Mouse (Mus musculus) A20 (cell line): Measurements from ENCODE around the gene Actr8.

Experiments
- DNase-seq: peaks from one replicate; pipeline ENCODE4 v3.0.0-alpha.2; 2011; ENCODE audit warnings: low read depth, low spot score

Actr8 gene

DNA sequence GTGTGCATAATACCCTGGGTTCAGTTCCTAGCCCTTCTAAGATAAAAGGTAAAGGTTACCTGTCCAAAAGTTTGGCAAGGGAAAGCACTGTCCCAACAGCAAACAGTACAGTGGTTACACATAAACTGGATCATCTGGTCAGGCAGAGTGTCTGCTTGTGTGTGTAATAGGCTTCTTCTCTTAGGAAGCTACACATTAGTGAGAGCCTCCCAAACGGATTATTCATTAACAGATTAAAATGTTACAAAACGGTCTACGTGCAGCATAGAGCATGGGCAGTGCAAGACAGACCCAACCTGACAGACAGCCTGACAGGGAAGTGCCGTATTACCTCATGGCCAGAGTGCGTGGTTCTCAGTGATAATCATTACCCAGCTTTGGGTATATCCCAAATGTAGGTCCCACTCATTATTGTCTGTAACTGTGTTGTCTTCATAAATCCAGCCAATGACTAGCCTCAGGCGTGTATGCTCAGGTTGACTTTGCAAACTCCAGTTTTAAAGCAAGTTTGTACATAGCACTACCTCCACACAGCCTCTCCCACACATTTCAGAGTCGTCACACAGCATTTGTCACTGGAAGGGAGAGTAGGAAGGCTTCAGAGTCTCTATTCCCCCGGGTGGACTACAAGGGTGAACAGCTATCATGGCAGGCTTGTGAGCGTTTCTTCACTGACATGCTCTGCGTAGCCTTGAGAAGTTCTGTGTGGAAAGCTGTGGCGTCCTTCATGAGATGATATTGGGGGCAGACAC, 18.0 kb downstream of the Actr8 start:
- DNase-seq = no peak

GRCm38 (mm10) chr14:29997345-29997744, 19.2 kb downstream of the Actr8 start:
- no peak for DNase-seq

DNA sequence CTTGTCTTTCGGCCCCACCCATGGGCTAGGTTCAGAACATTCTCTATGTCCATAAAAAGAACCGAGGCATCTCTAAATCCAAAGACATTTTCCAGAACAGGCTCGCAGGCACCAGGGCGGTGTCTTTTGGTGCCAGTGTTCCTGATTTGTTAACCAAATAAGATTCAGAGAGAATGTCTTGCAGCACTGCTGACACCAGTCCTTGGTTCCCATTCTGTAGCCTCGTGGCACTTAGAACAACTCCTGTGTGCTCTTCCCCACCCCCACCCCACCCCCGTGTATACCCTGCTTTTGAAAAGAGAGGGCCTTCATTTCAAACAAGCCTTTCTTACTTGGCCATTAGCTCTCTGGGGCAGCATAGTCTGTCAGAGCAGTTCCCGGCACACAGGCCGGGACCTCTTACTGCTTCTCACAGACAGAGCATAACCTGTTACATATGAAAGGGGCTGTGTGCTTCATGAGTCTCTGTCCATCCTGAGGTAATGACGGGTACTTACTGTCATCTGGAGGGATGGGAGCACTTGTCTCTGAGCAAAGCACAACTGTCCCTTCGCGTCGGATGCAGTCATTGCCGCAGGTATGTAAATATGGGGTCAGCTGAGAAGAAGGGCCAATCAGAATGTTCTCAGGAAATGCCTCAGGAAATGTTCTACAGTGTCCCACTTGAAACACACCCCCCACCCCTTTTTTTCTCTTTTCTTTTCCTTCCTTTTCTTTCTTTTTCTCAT, 20.8 kb downstream of the Actr8 start:
- DNase-seq = no peak

- DNase-seq = no peak
Observed at GRCm38 (mm10) chr14:29999475-29999811, 21.3 kb downstream of the Actr8 start.

DNA sequence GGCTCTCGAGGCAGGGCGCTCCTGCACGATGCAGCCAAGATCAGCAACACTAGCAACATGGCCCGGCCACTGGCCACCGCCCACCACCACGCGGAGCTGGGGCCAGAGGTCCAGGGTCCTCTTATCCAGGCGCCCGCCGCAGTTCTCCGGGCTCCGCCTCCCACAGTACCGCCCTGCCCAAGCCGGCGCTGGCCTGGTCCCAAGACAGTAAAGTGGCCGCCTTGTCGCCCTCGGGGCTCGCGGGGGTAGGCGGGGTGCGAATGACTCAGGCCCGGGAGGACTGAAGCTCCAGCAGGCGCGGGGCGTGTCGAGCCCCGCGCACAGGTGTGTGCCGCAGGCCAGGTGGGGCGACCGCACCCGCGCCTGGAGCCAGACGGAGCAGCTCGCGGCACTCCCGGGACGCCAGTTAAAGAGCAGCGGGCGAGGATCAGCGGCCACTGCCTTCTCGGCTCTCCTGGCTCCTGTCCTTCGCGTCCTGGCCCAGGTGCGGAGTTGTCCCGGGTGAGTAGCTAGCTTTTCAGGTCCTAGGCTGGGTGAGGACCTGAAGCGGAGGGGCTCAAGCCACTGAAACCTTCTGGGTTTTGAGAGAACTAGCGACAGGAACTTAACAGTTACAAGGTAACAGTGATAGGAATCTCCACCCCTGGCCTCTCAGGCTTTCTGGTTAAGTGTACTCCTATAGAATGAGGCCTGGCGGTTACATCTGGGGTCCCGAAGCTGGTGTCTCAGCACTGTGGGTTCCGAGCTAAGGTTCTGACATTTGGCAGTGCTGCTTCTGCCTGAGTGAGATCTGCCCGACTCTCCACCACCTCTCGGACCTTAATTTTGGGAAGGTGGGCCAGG, 30.8 kb downstream of the Actr8 start, which contains the start of the genes Il17rb and Chdh:
Gene Il17rb (minus strand): TSS at position 164 of the 843 bp plus-strand sequence.
Gene Chdh (plus strand): TSS at position 291 of the 843 bp plus-strand sequence.
- no peak for DNase-seq

DNA sequence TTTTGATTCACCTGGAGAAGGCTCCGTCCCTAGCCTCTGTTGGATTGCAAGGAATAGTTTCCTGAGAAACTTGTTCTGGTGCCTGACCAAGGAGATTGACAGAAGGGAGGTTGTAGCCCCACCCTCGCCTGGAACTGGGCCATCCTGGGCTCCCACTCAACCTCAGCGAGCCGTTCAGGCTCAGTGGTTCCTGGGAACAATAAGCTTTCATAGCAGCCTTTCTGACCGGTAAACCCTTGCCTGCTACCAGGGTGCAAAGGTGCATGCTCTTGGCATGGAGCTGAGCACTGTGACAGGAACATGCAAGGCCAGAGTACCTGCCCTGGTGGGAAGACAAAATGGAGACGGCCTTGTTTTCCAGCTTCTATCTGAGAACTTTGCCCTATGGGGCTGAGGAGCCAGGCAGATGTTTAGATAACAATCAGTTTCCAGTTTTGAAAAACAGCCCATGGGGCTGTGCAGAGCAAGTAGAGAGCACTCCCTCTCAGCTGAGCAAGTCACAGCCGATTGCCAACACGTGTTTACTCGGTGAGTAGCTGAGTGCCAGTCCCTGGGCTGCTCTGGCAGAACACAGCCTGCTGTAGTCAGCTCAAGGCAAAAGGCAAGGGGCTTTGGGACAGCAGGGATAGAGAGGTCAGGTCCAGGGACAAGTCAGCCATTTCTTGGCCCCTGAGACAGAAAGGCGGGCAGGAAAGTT, 31.9 kb downstream of the Actr8 start:
- DNase-seq = no peak

- no peak for DNase-seq
Observed at GRCm38 (mm10) chr14:30011886-30012560, 33.9 kb downstream of the Actr8 start.

DNA sequence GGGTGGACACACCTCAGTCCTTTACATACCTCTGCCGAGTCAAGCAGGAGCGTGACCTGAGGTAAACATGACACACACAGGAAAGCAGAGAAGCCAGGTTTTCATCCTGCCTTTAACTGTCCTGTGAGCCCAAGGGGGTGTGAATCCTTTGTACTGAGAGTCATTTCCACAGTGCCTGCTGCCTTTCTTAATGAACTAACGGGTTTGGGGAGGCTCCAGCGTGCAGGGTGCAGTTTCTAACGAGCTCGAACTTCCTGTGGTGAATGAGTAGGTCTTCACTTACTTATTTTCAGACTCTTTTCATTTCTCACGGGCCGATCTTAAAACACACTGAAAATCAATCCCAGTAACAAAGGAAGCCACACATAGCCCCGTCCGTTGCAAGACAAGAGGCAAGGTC, 36.4 kb downstream of the Actr8 start:
- DNase-seq = no peak

DNA sequence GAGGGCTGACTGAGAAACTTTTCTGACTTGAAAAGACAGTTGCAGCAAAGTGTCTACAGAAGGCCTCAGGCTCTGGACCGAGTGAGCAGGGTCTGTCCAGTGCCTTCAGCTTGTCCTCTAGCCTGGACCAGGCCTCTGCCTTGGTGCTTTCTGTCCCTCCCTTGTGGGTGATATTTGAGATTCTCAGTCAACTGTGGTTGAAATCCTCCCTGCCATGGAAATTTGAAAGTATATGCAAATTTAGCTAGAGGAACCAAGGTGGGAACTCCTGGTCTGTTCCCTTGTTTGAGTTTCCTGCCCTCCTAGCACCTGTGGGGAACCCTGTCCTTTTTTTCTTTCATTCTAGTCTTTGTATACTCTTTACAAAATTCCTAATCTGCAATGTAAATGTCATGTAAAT, 36.9 kb downstream of the Actr8 start:
- DNase-seq = peak; percentile 30

GRCm38 (mm10) chr14:30016666-30017065, 38.5 kb downstream of the Actr8 start:
- no peak for DNase-seq

- no peak for DNase-seq
Observed at GRCm38 (mm10) chr14:30017794-30018462, 39.8 kb downstream of the Actr8 start.

GRCm38 (mm10) chr14:30018463-30018801, 40.3 kb downstream of the Actr8 start:
- DNase-seq = no peak

GRCm38 (mm10) chr14:30018846-30019245, 40.7 kb downstream of the Actr8 start:
- no peak for DNase-seq

DNA sequence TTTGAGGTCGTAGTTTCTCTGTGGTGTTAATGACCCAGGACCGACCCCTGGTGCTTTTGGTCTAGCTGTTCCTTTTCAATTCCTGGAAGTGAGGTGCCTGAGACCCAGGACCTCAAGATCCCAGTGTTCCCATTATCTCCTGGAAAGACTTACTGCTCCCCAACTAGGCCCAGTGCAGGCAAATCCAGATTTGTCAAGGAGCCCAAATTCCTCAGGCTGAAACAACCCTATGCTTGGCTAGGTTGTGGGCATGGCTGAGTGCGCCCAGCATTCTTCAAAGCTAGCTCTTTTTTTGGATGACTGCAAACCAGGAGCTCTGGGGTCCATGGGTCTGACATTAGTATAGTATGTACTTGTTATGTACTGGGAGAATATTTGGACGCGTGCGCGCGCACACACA, 41.2 kb downstream of the Actr8 start:
- DNase-seq = no peak

DNA sequence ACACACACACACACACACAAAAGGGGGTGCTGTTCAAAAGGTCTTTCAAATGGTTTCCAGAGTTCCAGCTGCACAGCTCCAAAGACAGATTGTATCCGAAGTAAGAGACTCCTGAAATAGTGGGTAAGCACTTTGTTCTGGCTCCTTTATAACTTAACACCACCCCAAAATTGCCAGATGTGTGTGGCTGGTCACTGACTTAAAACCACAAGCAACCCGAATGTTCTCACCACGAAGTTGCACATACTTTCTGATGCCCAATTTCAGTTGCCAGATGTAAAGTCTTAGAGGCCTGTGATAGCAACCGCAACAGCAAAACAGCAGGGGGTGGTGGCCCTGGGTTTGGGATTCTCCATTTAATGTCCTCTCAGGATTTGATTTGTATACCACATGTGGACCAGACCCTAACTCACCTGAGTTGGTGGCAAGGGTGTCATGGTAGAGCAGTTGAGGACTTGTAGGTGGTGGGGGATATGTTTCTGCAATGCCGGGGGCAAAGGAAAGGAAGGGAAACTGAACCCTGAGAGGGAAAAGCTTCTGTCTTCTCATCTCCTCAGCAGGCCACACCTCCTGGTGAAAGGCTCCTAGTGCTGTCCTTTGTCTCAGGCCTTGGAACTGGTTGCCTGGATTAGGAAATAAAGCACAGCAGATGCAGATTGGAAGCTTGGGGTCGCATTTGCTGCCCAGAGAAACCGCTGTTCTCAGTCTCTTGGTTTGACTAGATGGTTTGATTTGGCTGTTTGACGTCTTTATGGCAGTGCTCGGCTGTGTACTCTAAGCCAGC, 41.8 kb downstream of the Actr8 start:
- no peak for DNase-seq

- DNase-seq = no peak
Observed at GRCm38 (mm10) chr14:30022471-30022870, 44.3 kb downstream of the Actr8 start.

DNA sequence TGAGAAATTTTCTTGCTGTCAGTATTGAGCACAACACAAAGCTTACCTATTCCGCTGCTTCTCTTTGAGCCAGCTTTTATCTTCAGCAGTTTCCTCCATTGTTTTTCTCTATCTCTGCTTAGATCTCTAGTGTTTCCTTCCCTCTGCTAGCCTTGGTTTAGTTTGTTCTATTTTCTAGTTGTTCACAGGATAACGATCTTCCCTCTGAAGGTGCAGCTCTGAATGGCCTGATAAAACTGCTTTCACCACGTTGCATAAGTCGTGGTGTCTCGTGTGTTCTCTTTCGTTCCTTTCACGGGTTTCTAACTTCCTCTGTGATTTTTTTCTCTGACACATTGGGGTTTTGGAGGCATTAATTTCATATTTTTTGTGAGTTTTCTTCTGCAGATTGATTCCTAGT, 46.2 kb downstream of the Actr8 start:
- DNase-seq = no peak

GRCm38 (mm10) chr14:30027378-30027777, 49.2 kb downstream of the Actr8 start:
- DNase-seq = peak; percentile 58

GRCm38 (mm10) chr14:30033405-30033804, 55.3 kb downstream of the Actr8 start:
- no peak for DNase-seq

GRCm38 (mm10) chr14:30038431-30038830, 60.3 kb downstream of the Actr8 start:
- no peak for DNase-seq
